Mouse (Mus musculus) v-Abl transformed pro-B cells (cell line): ENCODE measurements around the gene Rnaseh2a.

Experiments
- in situ Hi-C, 2 experiments: fragments of 400-800 bp; cut with MboI; formaldehyde crosslinking; loops; one replicate each; pipeline ENCODE4 v1.15.1; 2025; ENCODE audit not compliant: unreplicated experiment in 2 of 2

Gene Rnaseh2a

GRCm38 (mm10) chr8:84970913-84971312, 1.3 kb upstream of the Rnaseh2a start:
- in situ Hi-C loops: loop anchor here (5.0 to 25.0 kb wide), 7 partner anchors 54 to 1616 kb away; partner anchors contain the start of genes Abcc12 (in 1 of the 2), Asna1 (in 1 of the 2) and Trir (in 1 of the 2)

GRCm38 (mm10) chr8:84970135-84970790, 696 bp upstream of the Rnaseh2a start:
- in situ Hi-C loops: loop anchor here (5.0 to 25.0 kb wide), 7 partner anchors 55 to 1617 kb away; partner anchors contain the start of genes Abcc12 (in 1 of the 2), Asna1 (in 1 of the 2) and Trir (in 1 of the 2)

GRCm38 (mm10) chr8:84968650-84969049, 917 bp downstream of the Rnaseh2a start:
- in situ Hi-C loops: loop anchor here (5.0 to 25.0 kb wide), 4 partner anchors 59 to 1619 kb away; partner anchors contain the start of genes Calr (in 2 of the 2), Rad23a (in 2 of the 2), Abcc12 (in 1 of the 2) and Asna1 (in 1 of the 2)

GRCm38 (mm10) chr8:84967532-84968304, 1.8 kb downstream of the Rnaseh2a start:
- in situ Hi-C loops: loop anchor here (5.0 to 25.0 kb wide), 4 partner anchors 60 to 1620 kb away; partner anchors contain the start of genes Calr (in 2 of the 2), Rad23a (in 2 of the 2), Abcc12 (in 1 of the 2) and Asna1 (in 1 of the 2)

- in situ Hi-C loops: loop anchor here (5.0 to 25.0 kb wide), 4 partner anchors 61 to 1621 kb away; partner anchors contain the start of genes Calr (in 2 of the 2), Rad23a (in 2 of the 2), Abcc12 (in 1 of the 2) and Asna1 (in 1 of the 2)
These were observed 3.0 kb downstream of the Rnaseh2a start for GRCm38 (mm10) chr8:84966603-84967002.

- in situ Hi-C loops: loop anchor here (5.0 to 25.0 kb wide), 4 partner anchors 61 to 1621 kb away; partner anchors contain the start of genes Calr (in 2 of the 2), Rad23a (in 2 of the 2), Abcc12 (in 1 of the 2) and Asna1 (in 1 of the 2)
These were observed 3.8 kb downstream of the Rnaseh2a start for GRCm38 (mm10) chr8:84965731-84966291.

GRCm38 (mm10) chr8:84963952-84964351, 5.6 kb downstream of the Rnaseh2a start:
- in situ Hi-C loops: loop anchor here (5.0 to 25.0 kb wide), 4 partner anchors 37 to 1623 kb away; partner anchors contain the start of genes Calr (in 2 of the 2), Rad23a (in 2 of the 2) and Abcc12 (in 1 of the 2)

- in situ Hi-C loops: loop anchor here (5.0 to 25.0 kb wide), 5 partner anchors 32 to 1627 kb away; partner anchors contain the start of genes Calr (in 2 of the 2), Rad23a (in 2 of the 2), Abcc12 (in 1 of the 2) and Hook2 (in 1 of the 2)
These were observed 9.8 kb downstream of the Rnaseh2a start for GRCm38 (mm10) chr8:84959811-84960210.

- in situ Hi-C loops: loop anchor here (5.0 to 25.0 kb wide), 3 partner anchors 36 to 1631 kb away; partner anchors contain the start of genes Abcc12 (in 1 of the 2) and Hook2 (in 1 of the 2)
These were observed 12.8 kb downstream of the Rnaseh2a start for GRCm38 (mm10) chr8:84956768-84957167.

- in situ Hi-C loops: loop anchor here in 1 of 2 experiments (25.0 kb wide), 2 partner anchors 710 to 1635 kb away; partner anchors contain the start of gene Abcc12
These were observed 16.8 kb downstream of the Rnaseh2a start for GRCm38 (mm10) chr8:84952612-84953255.

GRCm38 (mm10) chr8:84949753-84950152, 19.8 kb downstream of the Rnaseh2a start:
- in situ Hi-C loops: loop anchor here in 1 of 2 experiments (25.0 kb wide), 3 partner anchors 587 to 1638 kb away; partner anchors contain the start of gene Abcc12

- in situ Hi-C loops: loop anchor here in 1 of 2 experiments (25.0 kb wide), 1 partner anchor 585 kb away; no protein-coding TSS in a partner anchor
These were observed 22.4 kb downstream of the Rnaseh2a start for GRCm38 (mm10) chr8:84947241-84947545.

GRCm38 (mm10) chr8:84946528-84947240, 22.9 kb downstream of the Rnaseh2a start, which contains the start of gene Rtbdn:
Gene Rtbdn (plus strand): TSS chr8:84946991.
- in situ Hi-C loops: loop anchor here in 1 of 2 experiments (25.0 kb wide), 1 partner anchor 584 kb away; no protein-coding TSS in a partner anchor

- in situ Hi-C loops: loop anchor here in 1 of 2 experiments (25.0 kb wide), 1 partner anchor 584 kb away; no protein-coding TSS in a partner anchor
These were observed 23.7 kb downstream of the Rnaseh2a start for GRCm38 (mm10) chr8:84945633-84946527.

GRCm38 (mm10) chr8:84945235-84945632, 24.3 kb downstream of the Rnaseh2a start:
- in situ Hi-C loops: loop anchor here in 1 of 2 experiments (25.0 kb wide), 1 partner anchor 583 kb away; no protein-coding TSS in a partner anchor

GRCm38 (mm10) chr8:84944478-84945160, 24.9 kb downstream of the Rnaseh2a start:
- in situ Hi-C loops: loop anchor here in 1 of 2 experiments (25.0 kb wide), 1 partner anchor 582 kb away; no protein-coding TSS in a partner anchor

- in situ Hi-C loops: loop anchor here in 1 of 2 experiments (25.0 kb wide), 1 partner anchor 581 kb away; no protein-coding TSS in a partner anchor
These were observed 25.9 kb downstream of the Rnaseh2a start for GRCm38 (mm10) chr8:84943699-84944098.
